Mouse (Mus musculus): Measurements from ENCODE around the gene Cyp2w1.
"Not testable (repeated sequence)": the region's sequence is repeated elsewhere in the genome, so short reads cannot be mapped to it uniquely, and the experiment has no call there.

Gene Cyp2w1

DNA sequence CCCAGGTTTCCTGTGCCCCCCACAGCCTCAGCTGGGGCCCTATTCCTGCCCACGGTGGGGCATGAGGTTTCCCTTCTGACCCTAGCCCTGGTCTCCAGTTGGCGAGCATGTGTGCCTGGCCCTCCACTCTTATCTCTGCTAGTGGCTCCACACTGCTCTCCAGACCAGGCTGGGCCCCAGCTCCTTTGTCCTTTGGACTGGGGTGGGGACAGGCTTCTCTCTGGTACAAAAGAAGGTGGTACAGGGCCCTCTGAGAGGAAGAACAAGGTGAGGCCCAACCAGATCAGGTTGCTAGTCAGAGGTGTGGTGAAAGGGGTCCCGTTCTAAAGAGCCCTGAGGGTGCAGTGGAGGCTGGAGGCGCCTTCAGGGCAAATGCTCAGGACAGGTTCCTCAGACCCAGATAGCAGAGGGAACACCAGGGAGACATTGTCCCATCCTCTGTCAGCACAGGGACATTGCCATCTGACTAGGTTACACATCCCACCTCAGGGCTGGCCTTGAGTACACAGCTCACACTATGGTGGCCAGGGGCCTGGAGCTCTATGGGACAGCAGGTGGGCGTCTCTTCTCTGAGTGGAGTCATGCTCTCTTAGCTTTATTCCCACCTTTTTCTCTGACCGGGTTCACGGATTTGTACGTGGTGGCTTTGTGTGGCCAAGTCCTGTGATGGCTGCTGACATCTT is 19.7 kb upstream of the Cyp2w1 start:
- no peak for DNase-seq (ENCODE audit: low read depth, low spot score)

DNA sequence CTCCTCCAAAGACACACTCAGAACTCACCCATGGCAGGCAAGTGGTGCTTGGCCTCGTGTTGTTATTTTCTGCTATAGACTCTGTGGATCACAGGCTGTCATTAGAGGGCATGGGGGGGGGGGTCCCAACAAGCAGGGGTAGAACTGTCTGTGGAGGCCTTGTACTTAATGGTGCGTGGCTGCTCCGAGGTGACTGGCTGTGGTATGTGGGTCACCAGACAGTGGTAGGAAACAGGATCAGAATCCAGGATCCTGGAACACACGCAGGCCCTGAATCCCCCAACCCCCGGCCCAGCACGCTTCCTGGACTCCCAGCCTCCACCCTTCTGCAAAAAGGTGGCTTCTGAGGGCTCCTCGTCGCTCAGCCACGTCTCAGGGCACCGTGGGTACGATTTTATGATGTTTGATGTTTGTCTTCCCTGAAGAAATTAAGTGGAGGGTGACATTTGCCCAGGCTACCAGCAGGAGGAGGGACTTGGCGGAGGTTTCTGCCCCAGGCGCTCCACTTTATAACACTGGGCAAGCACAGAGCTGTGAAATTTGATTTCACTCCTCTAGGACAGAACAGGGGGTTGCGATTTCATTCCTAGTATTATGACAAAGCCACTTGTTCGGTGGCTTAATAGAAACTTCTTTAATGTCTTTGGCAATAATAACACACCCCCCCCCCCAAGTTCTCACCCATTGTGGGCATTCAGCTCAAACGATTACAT is 19.0 kb upstream of the Cyp2w1 start:
- no peak for DNase-seq (ENCODE audit: low read depth, low spot score)

- not testable (repeated sequence) for DNase-seq (ENCODE audit: low read depth, low spot score)
Observed at GRCm38 (mm10) chr5:139334394-139334793, 18.0 kb upstream of the Cyp2w1 start.

DNA sequence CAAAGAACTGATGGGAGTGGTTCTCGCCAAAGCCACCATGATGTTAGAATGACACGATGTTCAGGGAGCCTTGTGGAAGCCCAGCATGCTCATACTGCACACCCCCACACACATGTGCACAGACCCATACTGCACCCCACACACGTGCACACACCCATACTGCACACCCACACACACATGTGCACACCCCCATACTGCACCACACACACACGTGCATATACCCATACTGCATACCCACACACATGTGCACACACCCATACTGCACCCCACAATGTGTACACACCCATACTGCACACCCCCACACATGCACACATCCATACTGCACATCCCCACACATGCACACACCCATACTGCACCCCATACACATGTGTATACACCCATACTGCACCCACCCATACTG is 16.8 kb upstream of the Cyp2w1 start:
- DNase-seq (ENCODE audit: low read depth, low spot score): no peak

- DNase-seq (ENCODE audit: low read depth, low spot score): peak; percentile 56
Observed at GRCm38 (mm10) chr5:139337826-139338370, 14.5 kb upstream of the Cyp2w1 start.

- DNase-seq (ENCODE audit: low read depth, low spot score): no peak
Observed at GRCm38 (mm10) chr5:139338403-139338802, 14.0 kb upstream of the Cyp2w1 start.

DNA sequence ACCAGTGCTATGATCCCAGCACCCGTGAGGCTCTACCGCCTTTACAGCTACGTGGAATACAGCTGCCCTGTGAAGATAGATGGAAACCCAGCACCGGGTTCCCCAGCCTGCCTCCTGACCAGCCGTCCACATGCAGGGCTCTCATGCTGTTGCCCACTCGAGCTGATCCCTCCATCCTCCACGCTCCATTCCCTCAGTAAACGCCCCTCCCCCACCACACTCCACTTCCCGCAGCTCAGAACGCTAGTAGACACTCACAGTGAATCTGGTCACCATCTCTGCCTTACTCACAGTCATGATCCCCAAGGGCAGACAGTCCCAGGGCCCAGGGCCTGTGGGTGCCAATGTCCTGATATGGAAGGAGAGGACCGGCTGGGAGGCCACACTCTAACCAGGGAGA is 13.5 kb upstream of the Cyp2w1 start:
- DNase-seq (ENCODE audit: low read depth, low spot score): no peak

GRCm38 (mm10) chr5:139344021-139344686 is 8.3 kb upstream of the Cyp2w1 start:
- DNase-seq (ENCODE audit: low read depth, low spot score): peak; percentile 74

GRCm38 (mm10) chr5:139344687-139345363 is 7.6 kb upstream of the Cyp2w1 start:
- peak; percentile 91 for DNase-seq (ENCODE audit: low read depth, low spot score)

- no peak for DNase-seq (ENCODE audit: low read depth, low spot score)
Observed at GRCm38 (mm10) chr5:139345364-139345714, 7.1 kb upstream of the Cyp2w1 start.

GRCm38 (mm10) chr5:139347225-139347624 is 5.2 kb upstream of the Cyp2w1 start:
- DNase-seq (ENCODE audit: low read depth, low spot score): no peak

- DNase-seq (ENCODE audit: low read depth, low spot score): no peak
Observed at GRCm38 (mm10) chr5:139349713-139350112, 2.7 kb upstream of the Cyp2w1 start.

GRCm38 (mm10) chr5:139351134-139351533 is 1.3 kb upstream of the Cyp2w1 start, which contains the start of gene Cox19:
Gene Cox19, minus strand, starts transcription at chr5:139351418.
- no peak for DNase-seq (ENCODE audit: low read depth, low spot score)

DNA sequence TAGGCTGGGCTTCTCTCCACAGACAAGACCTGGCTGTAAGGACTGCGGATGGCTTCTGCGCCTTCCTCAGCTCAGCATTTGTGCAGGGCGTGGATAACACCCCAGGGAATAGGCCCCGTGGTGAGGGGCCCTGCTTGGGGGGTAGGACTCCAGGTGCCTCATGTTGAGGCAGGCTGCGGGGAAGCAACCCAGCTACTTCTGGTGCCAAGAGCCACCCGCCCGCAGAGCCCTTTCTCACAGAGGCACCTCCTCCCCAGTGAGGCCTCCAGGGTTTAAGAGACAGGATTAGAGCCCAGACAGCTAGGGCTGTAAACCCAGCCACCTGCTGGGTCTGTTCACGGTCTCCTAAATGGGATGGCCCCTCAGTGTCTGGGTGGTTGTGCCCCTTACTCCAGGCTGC is 789 bp upstream of the Cyp2w1 start:
- no peak for DNase-seq (ENCODE audit: low read depth, low spot score)

GRCm38 (mm10) chr5:139353496-139353895 is 1.1 kb downstream of the Cyp2w1 start:
- no peak for DNase-seq (ENCODE audit: low read depth, low spot score)

- no peak for DNase-seq (ENCODE audit: low read depth, low spot score)
Observed at GRCm38 (mm10) chr5:139353946-139354345, 1.5 kb downstream of the Cyp2w1 start.

DNA sequence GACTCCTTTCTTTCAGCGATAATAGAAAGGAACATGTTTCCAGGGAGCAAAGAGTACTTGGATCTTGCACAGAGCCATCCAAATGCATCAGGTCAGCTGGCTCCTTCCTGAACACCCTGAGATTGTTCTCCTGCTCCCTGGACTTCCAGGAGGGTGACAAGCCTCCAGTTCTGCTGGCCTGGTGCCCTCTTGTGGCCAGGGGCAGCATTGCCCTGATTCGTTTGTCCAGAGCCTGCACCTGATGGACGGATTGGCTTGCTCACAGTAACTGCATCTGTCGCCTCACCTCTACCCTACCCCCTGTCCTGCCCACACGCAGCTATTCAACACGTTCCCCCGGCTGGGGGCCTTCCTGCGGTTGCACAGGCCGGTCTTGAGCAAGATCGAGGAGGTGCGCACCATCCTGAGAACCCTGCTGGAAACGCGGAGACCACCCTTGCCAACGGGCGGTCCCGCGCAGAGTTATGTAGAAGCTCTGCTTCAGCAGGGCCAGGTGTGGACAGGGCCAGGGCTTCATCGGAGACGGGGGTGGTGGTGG is 2.9 kb downstream of the Cyp2w1 start:
- DNase-seq (ENCODE audit: low read depth, low spot score): no peak

DNA sequence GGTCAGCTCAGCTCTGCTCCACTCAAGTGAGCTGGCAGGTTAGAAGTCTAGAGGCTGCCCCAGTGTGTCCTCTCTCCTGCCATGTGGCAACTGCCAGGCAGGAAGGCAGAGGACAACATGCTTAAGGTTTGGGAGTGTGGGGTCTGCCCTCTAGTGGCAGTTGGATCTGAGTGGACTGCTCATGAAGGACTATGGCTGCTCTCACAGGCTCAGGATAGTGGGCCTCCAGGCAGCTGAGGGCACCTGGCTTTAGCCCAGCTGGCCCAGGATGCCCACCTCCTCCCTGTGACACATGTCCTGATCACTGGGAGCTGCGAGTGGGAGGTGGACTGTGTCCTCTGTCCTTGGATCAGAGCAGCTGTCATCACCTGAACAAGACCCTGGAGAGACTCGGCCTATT is 6.2 kb downstream of the Cyp2w1 start:
- no peak for DNase-seq (ENCODE audit: low read depth, low spot score)

DNA sequence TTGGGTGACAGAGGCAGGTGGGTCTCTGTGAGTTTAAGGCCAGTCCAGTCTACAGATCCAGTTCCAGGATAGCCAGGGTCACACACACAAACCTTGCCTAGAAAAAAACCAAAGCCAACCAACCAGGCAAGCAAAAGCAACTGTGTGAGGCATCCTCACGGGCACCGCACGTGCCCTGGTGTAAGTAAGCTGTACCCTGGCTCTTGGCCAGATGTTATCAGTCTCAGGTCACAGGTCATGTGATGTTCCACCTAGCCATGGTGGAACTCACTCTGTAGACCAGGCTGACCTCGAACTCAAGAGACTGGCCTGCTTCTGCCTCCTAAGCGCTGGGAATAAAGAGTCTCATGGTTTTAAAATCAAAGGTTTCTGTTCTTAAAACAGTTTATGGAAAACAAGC is 6.8 kb downstream of the Cyp2w1 start:
- no peak for DNase-seq (ENCODE audit: low read depth, low spot score)

- no peak for DNase-seq (ENCODE audit: low read depth, low spot score)
Observed at GRCm38 (mm10) chr5:139363858-139364257, 11.4 kb downstream of the Cyp2w1 start.

DNA sequence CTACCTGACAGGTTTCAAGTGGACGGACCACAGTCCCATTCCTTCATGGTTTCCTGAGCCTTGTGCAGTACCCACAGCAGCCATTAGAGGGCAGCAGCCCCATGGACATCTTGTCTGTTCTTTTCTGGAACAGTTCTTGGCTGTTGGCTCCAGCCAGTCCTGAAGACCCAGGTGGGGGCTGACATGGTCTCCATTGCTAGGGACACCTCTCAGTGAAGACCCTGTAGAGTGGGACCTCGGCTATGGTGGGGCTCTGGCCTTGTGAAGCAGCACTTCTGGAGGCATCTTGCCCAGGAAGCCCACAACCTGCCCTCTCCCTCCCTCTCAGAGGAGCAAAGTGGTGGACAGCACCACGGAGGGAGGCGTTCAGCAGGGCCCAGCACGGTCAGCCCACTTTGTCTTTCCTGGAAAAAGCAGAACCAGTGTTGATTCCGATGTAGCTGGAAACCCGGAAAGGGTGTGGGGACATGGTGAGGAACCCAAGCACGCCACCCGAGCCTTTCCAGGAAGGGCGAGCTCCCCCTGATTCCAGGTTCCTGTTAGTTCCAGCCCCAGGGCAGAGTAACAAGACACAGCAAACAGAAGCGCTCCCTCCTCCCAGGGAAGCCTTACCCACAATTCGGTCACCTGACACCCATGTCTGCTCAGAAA is 12.0 kb downstream of the Cyp2w1 start:
- DNase-seq (ENCODE audit: low read depth, low spot score): peak; percentile 82

Measured in skeletal muscle tissue, adult 2 months (tissue).